Mouse (Mus musculus) embryonic stem cell, embryonic (primary cell): Measurements from ENCODE around the gene Paxbp1.
"Not testable (repeated sequence)": the region's sequence is repeated elsewhere in the genome, so short reads cannot be mapped to it uniquely, and the experiment has no call there.

Source experiments
- CTCF ChIA-PET, 4 experiments: fragments of 300-600 bp in 2 of 4; fragments of 350-600 bp in 2 of 4; sonication (Branson Sonifier 250); formaldehyde crosslinking; loops; one replicate each; lab custom pipeline; 2022; ENCODE audit warnings: inconsistent platforms in 2 of 4; lab: Charles Lee
- POLR2A ChIA-PET, 4 experiments: fragments of 300-600 bp in 2 of 4; fragments of 350-600 bp in 2 of 4; sonication (Branson Sonifier 250); formaldehyde crosslinking; loops; one replicate each; lab custom pipeline; 2022; ENCODE audit warnings: antibody characterized with exemption in 4 of 4, inconsistent platforms in 1 of 4; lab: Charles Lee

Paxbp1 gene

DNA sequence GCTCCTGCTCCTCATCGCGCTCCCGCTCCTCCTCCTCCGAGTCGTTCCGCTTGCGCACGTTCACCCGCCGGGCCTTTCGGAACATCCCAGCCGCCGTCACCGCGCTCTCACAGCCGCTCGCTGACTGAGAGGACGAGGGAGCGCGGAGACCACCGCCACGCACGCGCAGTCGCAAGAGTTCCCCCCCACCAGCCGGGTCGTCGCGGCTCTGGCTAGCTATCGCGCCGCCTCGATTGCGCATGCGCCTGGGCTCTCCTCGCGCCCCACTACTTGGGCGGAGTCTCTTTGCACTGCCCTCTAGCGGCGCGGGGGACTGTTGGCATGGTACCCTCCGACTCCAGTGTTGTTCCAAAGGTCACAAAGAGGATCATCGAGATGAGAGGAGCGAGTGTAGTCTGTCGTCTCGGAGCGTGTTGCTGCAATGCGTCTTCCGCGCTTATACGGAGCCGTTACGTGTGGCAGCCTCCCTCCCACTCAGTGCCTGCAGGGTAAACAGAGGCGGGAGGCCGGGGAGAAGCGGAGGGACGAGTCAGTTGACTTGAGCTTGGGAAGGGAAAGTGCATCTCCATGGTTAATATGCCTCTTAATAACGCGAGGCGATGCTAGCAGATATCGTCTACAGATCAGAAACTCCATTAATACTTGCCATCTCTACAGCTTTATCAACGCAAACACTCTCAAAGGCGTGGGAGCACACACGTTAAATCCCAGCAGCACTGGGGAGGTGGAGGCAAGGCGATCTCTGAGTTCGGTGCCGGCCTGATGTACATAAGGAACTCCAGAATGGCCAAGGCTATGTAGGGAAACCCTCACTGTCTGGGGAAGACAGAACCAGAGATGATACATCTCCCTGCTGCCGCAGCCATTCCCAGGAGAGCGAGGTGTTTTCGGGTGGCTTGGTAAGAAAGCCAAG, at the start of gene Paxbp1:
TSS of gene Paxbp1 (minus strand) at position 274 of the 913 bp plus-strand sequence.
- CTCF ChIA-PET, result interaction anchor here (0.5 to 1.5 kb wide), 19 partner anchors 10 to 332 kb away, joined by 3 to 10 read pairs (median 4); partner anchors contain the start of genes Synj1 (in 3 of the 4), Cfap298 (in 1 of the 4) and Eva1c (in 1 of the 4)
- POLR2A ChIA-PET, result interaction anchor here in 3 of 4 experiments (0.5 to 3.2 kb wide), 28 partner anchors 8 to 824 kb away, joined by 3 to 29 read pairs (median 4); partner anchors contain the start of genes Cfap298 (in 2 of the 3), Mis18a (in 1 of the 3) and Synj1 (in 1 of the 3)

- POLR2A ChIA-PET, result interaction anchor here in 2 of 4 experiments (0.9 to 1.3 kb wide), 2 partner anchors 138 to 183 kb away, joined by 3 read pairs; partner anchors contain the start of genes Olig1 (in 1 of the 2) and Olig2 (in 1 of the 2)
These were observed 42.4 kb upstream of the Paxbp1 start for GRCm38 (mm10) chr16:91086642-91087306.

GRCm38 (mm10) chr16:91085239-91085825, 41.0 kb upstream of the Paxbp1 start:
- ChIA-PET POLR2A (interaction anchor here in 2 of 4 experiments (0.7 to 1.3 kb wide), 3 partner anchors 41 to 200 kb away, joined by 3 to 4 read pairs (median 3); partner anchors contain the start of gene Paxbp1 (in 1 of the 2)), CTCF (interaction anchor here in 2 of 4 experiments (0.6 to 1.2 kb wide), 4 partner anchors 43 to 263 kb away, joined by 3 to 4 read pairs (median 4); no protein-coding TSS in a partner anchor)

More at GRCm38 (mm10) chr16:91086642-91087306, 42.4 kb upstream of the Paxbp1 start:
- CTCF ChIA-PET, result interaction anchor here in 1 of 4 experiments (0.6 to 0.7 kb wide), 2 partner anchors 74 to 129 kb away, joined by 3 to 5 read pairs; no protein-coding TSS in a partner anchor

DNA sequence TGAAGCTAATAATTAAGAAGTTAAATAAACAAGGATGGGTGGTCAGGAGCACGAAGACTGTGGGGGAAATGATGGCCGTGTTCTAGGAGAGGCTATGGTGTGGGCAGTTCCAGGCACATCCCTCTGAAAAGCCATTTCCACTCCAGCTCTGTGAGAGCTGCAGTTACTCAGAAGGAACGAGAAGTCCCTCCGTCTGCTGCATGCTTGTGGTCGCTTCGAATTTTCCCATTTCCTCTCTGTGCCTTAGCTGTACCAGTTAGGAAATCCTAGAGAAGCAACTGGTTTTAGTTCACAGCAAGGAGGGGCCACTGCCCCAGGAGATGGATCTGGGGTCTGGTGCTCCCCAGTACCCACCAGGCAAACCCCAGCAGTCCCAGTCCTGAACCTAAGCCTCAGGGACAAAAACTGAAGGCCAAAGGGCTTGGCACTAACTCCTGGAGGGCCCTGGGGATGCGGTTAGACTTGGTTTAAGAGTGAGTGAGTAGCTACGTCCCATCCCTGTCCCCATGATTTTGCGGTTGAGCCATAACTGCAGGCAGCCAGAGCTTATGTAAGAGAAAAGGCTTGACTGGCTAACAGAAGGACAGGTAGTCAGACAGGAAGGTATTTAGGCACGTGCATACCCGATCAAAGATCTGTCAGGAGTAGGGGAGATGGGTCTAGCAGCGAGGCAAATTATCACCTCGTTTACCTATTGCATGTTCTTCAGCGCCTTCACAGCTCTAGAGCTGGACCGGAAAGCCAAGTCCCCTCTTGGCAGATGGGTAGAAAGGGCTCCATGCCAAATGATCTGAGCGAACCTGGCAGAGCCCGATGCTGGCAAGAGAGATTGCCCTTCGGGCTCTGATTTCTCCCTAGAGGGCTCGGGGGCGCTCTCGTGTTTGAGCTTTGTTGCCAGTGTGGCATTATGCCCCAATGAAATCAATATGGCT, 40.2 kb upstream of the Paxbp1 start:
- ChIA-PET POLR2A (interaction anchor here in 1 of 4 experiments (1.1 to 1.3 kb wide), 2 partner anchors 40 to 141 kb away, joined by 3 to 4 read pairs; partner anchors contain the start of gene Paxbp1), CTCF (interaction anchor here in 2 of 4 experiments (0.6 to 1.2 kb wide), 4 partner anchors 42 to 268 kb away, joined by 3 to 4 read pairs (median 4); no protein-coding TSS in a partner anchor)

DNA sequence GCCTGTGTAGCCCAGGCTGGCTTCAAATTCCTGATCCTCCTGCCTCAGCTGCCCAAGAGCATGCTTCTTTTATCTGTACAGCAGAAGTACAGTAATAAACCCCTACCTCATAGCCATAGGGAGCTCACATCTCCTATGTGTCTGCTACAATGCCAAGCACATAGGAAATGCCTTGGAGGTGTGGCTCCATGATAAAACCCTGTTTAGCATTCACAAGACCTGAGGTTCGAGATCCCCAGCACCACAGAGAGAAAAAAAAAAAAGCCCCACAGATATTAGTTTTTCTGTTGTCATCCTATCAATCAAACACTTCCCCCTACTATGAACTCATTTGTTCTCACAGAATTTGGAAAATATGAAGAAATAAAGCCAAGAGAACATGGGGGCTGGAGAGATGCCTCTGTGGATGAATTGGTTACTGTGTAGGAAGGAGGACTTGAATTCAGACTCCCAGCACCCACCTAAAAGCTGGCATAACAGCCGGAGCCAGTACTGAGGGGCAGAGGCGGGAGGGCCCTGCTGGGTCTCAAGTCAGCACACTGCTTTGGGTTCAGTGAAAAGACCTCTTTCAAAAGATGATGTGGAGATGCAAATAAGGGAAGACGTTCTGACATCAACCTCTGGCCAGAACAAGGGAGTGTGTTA, 38.8 kb upstream of the Paxbp1 start:
- POLR2A ChIA-PET, result interaction anchor here in 1 of 4 experiments (0.6 to 0.7 kb wide), 3 partner anchors 34 to 443 kb away, joined by 3 read pairs; no protein-coding TSS in a partner anchor
- CTCF ChIA-PET, result interaction anchor here in 3 of 4 experiments (0.5 to 1.2 kb wide), 5 partner anchors 79 to 269 kb away, joined by 3 to 7 read pairs (median 3); no protein-coding TSS in a partner anchor

DNA sequence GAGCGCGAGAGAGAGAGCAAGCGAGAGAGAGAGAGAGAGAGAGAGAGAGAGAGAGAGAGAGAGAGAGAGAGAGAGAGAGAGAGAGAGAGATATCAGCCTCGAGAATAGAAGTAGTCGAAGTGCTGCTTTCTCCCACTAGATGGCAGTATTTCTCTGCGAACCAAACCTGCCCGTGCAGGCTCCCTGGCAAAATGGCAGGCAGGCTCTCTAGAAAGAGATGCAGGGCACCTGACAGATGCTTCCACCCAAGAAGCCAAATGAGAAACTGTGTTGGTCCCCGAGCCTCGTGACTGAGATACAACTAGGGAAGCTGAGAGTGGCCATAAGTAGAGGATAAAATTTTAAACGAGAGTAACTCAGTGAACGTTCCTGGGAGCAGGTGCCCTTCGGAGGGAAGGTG, 37.2 kb upstream of the Paxbp1 start:
- POLR2A ChIA-PET, result interaction anchor here in 2 of 4 experiments (0.7 to 1.0 kb wide), 2 partner anchors 109 to 265 kb away, joined by 3 to 5 read pairs; no protein-coding TSS in a partner anchor
- CTCF ChIA-PET, result interaction anchor here (0.6 to 1.1 kb wide), 19 partner anchors 20 to 1113 kb away, joined by 3 to 11 read pairs (median 4); partner anchors contain the start of gene Ifnar1 (in 1 of the 4)

- POLR2A ChIA-PET, result no interaction called here
- CTCF ChIA-PET, result interaction anchor here in 2 of 4 experiments (1.1 to 1.7 kb wide), 2 partner anchors 238 to 250 kb away, joined by 4 to 6 read pairs; partner anchors contain the start of gene Eva1c (in 1 of the 2)
These were observed 31.8 kb upstream of the Paxbp1 start for GRCm38 (mm10) chr16:91076180-91076579.

GRCm38 (mm10) chr16:91075423-91075822, 31.1 kb upstream of the Paxbp1 start:
- CTCF ChIA-PET, result interaction anchor here in 1 of 4 experiments (1.1 kb wide), 1 partner anchor 239 kb away, joined by 4 read pairs; no protein-coding TSS in a partner anchor
- POLR2A ChIA-PET, result not testable (repeated sequence)

- POLR2A ChIA-PET, result interaction anchor here in 1 of 4 experiments (0.5 kb wide), 1 partner anchor 227 kb away, joined by 4 read pairs; no protein-coding TSS in a partner anchor
- CTCF ChIA-PET, result interaction anchor here in 2 of 4 experiments (0.9 to 1.8 kb wide), 5 partner anchors 50 to 248 kb away, joined by 3 to 7 read pairs (median 4); partner anchors contain the start of gene Eva1c (in 1 of the 2)
These were observed 29.0 kb upstream of the Paxbp1 start for GRCm38 (mm10) chr16:91073163-91073892.

- CTCF ChIA-PET, result interaction anchor here in 1 of 4 experiments (1.8 kb wide), 1 partner anchor 246 kb away, joined by 7 read pairs; the partner anchor contains the start of gene Eva1c
- POLR2A ChIA-PET, result no interaction called here
These were observed 27.9 kb upstream of the Paxbp1 start for GRCm38 (mm10) chr16:91072256-91072655.

DNA sequence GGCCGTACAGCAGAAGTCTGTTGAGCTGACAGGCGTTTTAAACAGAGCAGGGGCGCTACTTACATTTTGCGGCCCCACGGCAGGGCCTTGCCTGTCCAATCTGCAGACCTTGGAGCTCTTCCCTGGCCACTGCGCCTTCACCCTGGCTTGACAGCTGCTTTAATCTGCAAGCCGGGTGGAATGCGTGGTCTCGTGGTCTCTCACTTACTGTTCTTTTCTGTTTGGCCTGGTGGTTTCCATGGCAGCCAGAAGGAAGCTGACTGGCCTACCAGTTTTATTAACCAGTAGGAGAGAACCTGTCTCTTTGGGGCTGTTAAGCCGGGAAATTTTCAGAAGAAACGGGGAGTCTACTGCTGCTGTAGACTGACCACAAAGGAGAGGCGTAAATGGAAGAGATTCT, 24.6 kb upstream of the Paxbp1 start:
- CTCF ChIA-PET, result interaction anchor here in 1 of 4 experiments (0.9 to 1.4 kb wide), 3 partner anchors 14 to 243 kb away, joined by 3 to 5 read pairs (median 4); partner anchors contain the start of genes Eva1c and Paxbp1
- POLR2A ChIA-PET, result interaction anchor here in 3 of 4 experiments (0.6 to 1.4 kb wide), 5 partner anchors 13 to 134 kb away, joined by 3 to 4 read pairs (median 3); partner anchors contain the start of genes Cfap298 (in 1 of the 3), Paxbp1 (in 1 of the 3) and Synj1 (in 1 of the 3)

- ChIA-PET POLR2A (no interaction called here), CTCF (no interaction called here)
These were observed 22.8 kb upstream of the Paxbp1 start for GRCm38 (mm10) chr16:91067122-91067521.

GRCm38 (mm10) chr16:91064583-91065365, 20.4 kb upstream of the Paxbp1 start:
- POLR2A ChIA-PET, result interaction anchor here in 1 of 4 experiments (0.8 to 2.0 kb wide), 2 partner anchors 15 to 147 kb away, joined by 3 to 4 read pairs; no protein-coding TSS in a partner anchor
- CTCF ChIA-PET, result interaction anchor here in 2 of 4 experiments (0.6 kb wide), 2 partner anchors 352 to 567 kb away, joined by 3 read pairs; no protein-coding TSS in a partner anchor

DNA sequence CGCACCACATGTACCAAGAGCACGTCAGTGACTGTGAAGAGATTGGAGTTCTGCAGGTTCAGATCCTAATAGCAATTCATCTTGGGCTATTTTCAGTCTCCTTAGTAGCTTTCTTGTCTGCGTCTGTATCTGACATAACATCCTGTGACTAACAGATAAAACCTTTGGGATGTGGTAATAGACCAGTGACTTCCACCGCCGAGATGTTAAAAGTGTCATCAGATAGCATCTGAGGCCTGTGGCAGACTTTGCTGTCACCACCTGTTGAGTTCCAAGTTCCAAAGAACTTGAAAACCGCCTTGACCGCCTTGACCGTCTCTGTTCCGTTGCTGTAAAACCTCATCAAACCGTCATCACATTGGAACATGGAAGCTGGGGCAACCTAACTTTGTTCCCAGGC, 19.4 kb upstream of the Paxbp1 start:
- ChIA-PET CTCF (no interaction called here), POLR2A (interaction anchor here in 1 of 4 experiments (0.8 to 1.2 kb wide), 2 partner anchors 36 to 146 kb away, joined by 3 read pairs; no protein-coding TSS in a partner anchor)
